Mouse (Mus musculus) lung, postnatal 0 days (tissue): ENCODE data around the gene Cyb5b. TPM values are rescaled to one million over a fixed set of nuclear protein-coding genes. Genes with fewer than 3 reads are reported as not detected.
A peak's percentile ranks its signal among the peaks of the same experiment; 100 is the strongest.

Experiments
- ATAC-seq: fragments of 200-750 bp; cut with Nextera tagmentation; 2 replicates; pipeline ENCODE4 v1.8.0; 2017; ENCODE audit warnings: moderate library complexity
- DNase-seq: peaks from one replicate; pipeline ENCODE4 v3.0.0-alpha.2; 2016; ENCODE audit warnings: low spot score
- H3K27ac ChIP-seq: fragments of 300-500 bp; sonication (generic); 2 replicates; pipeline ENCODE4 v1.5.1; 2014; ENCODE audit warnings: antibody characterized with exemption, mild to moderate bottlenecking, low read length, mixed read lengths
- H3K27me3 ChIP-seq: fragments of 300-500 bp; sonication (generic); replicated peaks from 2 replicates; pipeline ENCODE4 v1.6.1; 2014; ENCODE audit warnings: low read length, mixed read lengths; ENCODE audit not compliant: insufficient read depth
- H3K36me3 ChIP-seq: fragments of 300-500 bp; sonication (generic); 2 replicates; pipeline ENCODE4 v1.6.1; 2014; ENCODE audit warnings: low read length, mixed read lengths; ENCODE audit not compliant: insufficient read depth
- H3K4me1 ChIP-seq: fragments of 300-500 bp; sonication (generic); 2 replicates; pipeline ENCODE4 v1.6.1; 2014; ENCODE audit warnings: antibody characterized with exemption, low read depth, low read length, mixed read lengths; ENCODE audit not compliant: insufficient read depth
- H3K4me2 ChIP-seq: fragments of 300-500 bp; sonication (generic); replicated peaks from 2 replicates; pipeline ENCODE4 v1.6.1; 2014; ENCODE audit warnings: low read depth, mild to moderate bottlenecking, low read length, moderate library complexity, mixed read lengths
- H3K4me3 ChIP-seq: fragments of 300-500 bp; sonication (generic); 2 replicates; pipeline ENCODE4 v1.5.1; 2014; ENCODE audit warnings: low read depth, low read length
- H3K9ac ChIP-seq: fragments of 300-500 bp; sonication (generic); replicated peaks from 2 replicates; pipeline ENCODE4 v1.6.1; 2014; ENCODE audit warnings: low read depth, mild to moderate bottlenecking
- H3K9me3 ChIP-seq: fragments of 300-500 bp; sonication (generic); 2 replicates; pipeline ENCODE4 v1.6.1; 2016; ENCODE audit warnings: low read length, mixed read lengths
- CTCF ChIP-seq: IDR thresholded peaks from 2 replicates; pipeline ENCODE4 v1.5.1; 2016; ENCODE audit warnings: antibody characterized with exemption, mild to moderate bottlenecking
- EP300 ChIP-seq: IDR thresholded peaks from 2 replicates; pipeline ENCODE4 v1.6.1; 2016; ENCODE audit warnings: antibody characterized with exemption, mild to moderate bottlenecking, control low read depth
- WGBS: fragments of 180-500 bp; shearing (Covaris S2); extraction: QIAGEN DNeasy Blood & Tissue Kit; methylation state at CpG from one replicate; pipeline ENCODE4 v1.1.7; 2014; 5-methylcytosine and 5-hydroxymethylcytosine counted together
- polyA plus RNA-seq: library from polyadenylated mRNA; unstranded; fragments of >200 nt; fragmentation: Nextera tagmentation; extraction: Ambion mirVana; gene quantifications from 2 replicates; pipeline ENCODE4 v1.2.1, GENCODE M21; 2015

Cyb5b gene
- polyA plus RNA-seq, 1 experiment from 2014 or later = 58.4 TPM

- Histone ChIP-seq H3K9ac (no peak overlapping the region), H3K4me1 (0 out of 2 replicates have a peak, but pooled peaks cover 3% of the 10 kb centered on the region), H3K27ac (no peak overlapping the region), H3K9me3 (no peaks in the 10 kb centered on the region), H3K4me2 (no peak overlapping the region), H3K4me3 (no peak overlapping the region), H3K36me3 (no peaks in the 10 kb centered on the region), H3K27me3 (no peaks in the 10 kb centered on the region)
- DNase-seq (peak; percentile 85), ATAC-seq (no peak)
- TF ChIP-seq EP300 = peak; percentile 65
- no peak for TF ChIP-seq CTCF
Observed at GRCm38 (mm10) chr8:107146186-107146585, 4.3 kb upstream of the Cyb5b start.

- 91% methylated on average over 5 of the region's 5 CpGs for WGBS
Observed at GRCm38 (mm10) chr8:107148802-107149201, 1.6 kb upstream of the Cyb5b start.

GRCm38 (mm10) chr8:107150057-107150403 lies 410 bp upstream of the Cyb5b start:
- Histone ChIP-seq H3K9ac (peak overlapping the region; percentile 86), H3K9me3 (no peaks in the 10 kb centered on the region), H3K4me1 (0 out of 2 replicates have a peak, but pooled peaks cover 5% of the 10 kb centered on the region), H3K27ac (peak overlapping the region; percentile 87), H3K27me3 (no peaks in the 10 kb centered on the region), H3K36me3 (0 out of 2 replicates have a peak, but pooled peaks cover 8% of the 10 kb centered on the region), H3K4me3 (peak overlapping the region; percentile 88), H3K4me2 (peak overlapping the region; percentile 82)
- TF ChIP-seq CTCF (no peak), EP300 (no peak)
- ATAC-seq (peak; percentile 18), DNase-seq (no peak)
- WGBS = 32% methylated on average over 6 of the region's 6 CpGs

More at GRCm38 (mm10) chr8:107148802-107149201, 1.6 kb upstream of the Cyb5b start:
- ATAC-seq (no peak), DNase-seq (no peak)
- no peaks in the 10 kb centered on the region for H3K9me3 ChIP-seq
- no peak overlapping the region for H3K9ac ChIP-seq
- 0 out of 2 replicates have a peak, but pooled peaks cover 5% of the 10 kb centered on the region for H3K4me1 ChIP-seq
- no peak overlapping the region for H3K4me2 ChIP-seq
- no peaks in the 10 kb centered on the region for H3K27me3 ChIP-seq
- TF ChIP-seq CTCF = no peak
- TF ChIP-seq EP300 = no peak
- no peak overlapping the region for H3K27ac ChIP-seq
- 0 out of 2 replicates have a peak, but pooled peaks cover 7% of the 10 kb centered on the region for H3K36me3 ChIP-seq
- no peak overlapping the region for H3K4me3 ChIP-seq

- H3K4me2 ChIP-seq = peak overlapping the region; percentile 82
- DNase-seq (no peak), ATAC-seq (no peak)
- H3K4me3 ChIP-seq = peak overlapping the region; percentile 88
- 54% methylated on average over 7 of the region's 7 CpGs for WGBS
- H3K9me3 ChIP-seq = no peaks in the 10 kb centered on the region
- no peaks in the 10 kb centered on the region for H3K27me3 ChIP-seq
- 0 out of 2 replicates have a peak, but pooled peaks cover 8% of the 10 kb centered on the region for H3K36me3 ChIP-seq
- 0 out of 2 replicates have a peak, but pooled peaks cover 5% of the 10 kb centered on the region for H3K4me1 ChIP-seq
- H3K9ac ChIP-seq = peak overlapping the region; percentile 86
- peak overlapping the region; percentile 87 for H3K27ac ChIP-seq
- no peak for TF ChIP-seq CTCF
- no peak for TF ChIP-seq EP300
Observed at GRCm38 (mm10) chr8:107151212-107151920, 926 bp downstream of the Cyb5b start.

- WGBS = 76% methylated on average over 14 of the region's 14 CpGs
- H3K27ac ChIP-seq = peak overlapping the region; percentile 43; the same call in 1 of the 2 replicates
Observed at GRCm38 (mm10) chr8:107153326-107154210, 3.1 kb downstream of the Cyb5b start.

GRCm38 (mm10) chr8:107156816-107157215 lies 6.4 kb downstream of the Cyb5b start:
- DNase-seq = no peak
- 0 out of 2 replicates have a peak, but pooled peaks cover 8% of the 10 kb centered on the region for H3K36me3 ChIP-seq
- no peak overlapping the region for H3K27ac ChIP-seq
- no peak overlapping the region for H3K4me3 ChIP-seq
- no peaks in the 10 kb centered on the region for H3K27me3 ChIP-seq
- no peak overlapping the region for H3K4me2 ChIP-seq
- ATAC-seq = no peak
- no peaks in the 10 kb centered on the region for H3K9me3 ChIP-seq
- no peak overlapping the region for H3K9ac ChIP-seq
- H3K4me1 ChIP-seq = peaks cover 7% of the 10 kb centered on the region; the same call in 1 of the 2 replicates
- TF ChIP-seq CTCF (no peak), EP300 (no peak)

More at GRCm38 (mm10) chr8:107153326-107154210, 3.1 kb downstream of the Cyb5b start:
- Histone ChIP-seq H3K27me3 (no peaks in the 10 kb centered on the region), H3K36me3 (0 out of 2 replicates have a peak, but pooled peaks cover 8% of the 10 kb centered on the region), H3K9me3 (no peaks in the 10 kb centered on the region), H3K4me1 (peaks cover 10% of the 10 kb centered on the region; the same call in 1 of the 2 replicates), H3K4me2 (no peak overlapping the region), H3K4me3 (no peak overlapping the region), H3K9ac (no peak overlapping the region)
- TF ChIP-seq EP300 (no peak), CTCF (no peak)
- DNase-seq (peak; percentile 57), ATAC-seq (no peak)
